Mouse (Mus musculus) embryo, embryonic 10.5 days (tissue): ENCODE measurements around the gene Perm1.

Experiments used
- DNase-seq: peaks from one replicate; pipeline ENCODE4 v3.0.0-alpha.2; 2015; ENCODE audit warnings: low spot score

Gene Perm1

GRCm38 (mm10) chr4:156249567-156249966 is 33.9 kb downstream of the Perm1 start:
- no peak for DNase-seq

DNA sequence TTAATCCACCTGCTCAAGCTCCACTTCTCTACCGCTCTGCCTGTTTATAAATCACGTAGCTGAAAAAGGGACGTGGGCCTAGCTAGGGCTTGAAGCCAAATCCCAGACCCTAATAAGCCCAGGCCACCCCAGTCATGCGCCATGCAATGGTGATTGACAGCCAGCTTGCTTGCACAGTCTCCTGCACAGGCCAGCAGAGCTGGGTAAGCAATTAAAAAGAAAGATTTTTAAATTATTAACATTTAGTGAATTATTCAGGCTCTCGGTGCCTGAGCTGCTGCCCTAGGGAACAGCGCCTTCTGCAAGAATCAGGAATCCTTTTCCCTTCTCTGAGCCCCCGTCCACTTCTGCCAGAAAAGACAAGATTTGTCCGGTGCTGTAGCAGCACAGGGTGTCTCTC is 35.4 kb downstream of the Perm1 start:
- no peak for DNase-seq

DNA sequence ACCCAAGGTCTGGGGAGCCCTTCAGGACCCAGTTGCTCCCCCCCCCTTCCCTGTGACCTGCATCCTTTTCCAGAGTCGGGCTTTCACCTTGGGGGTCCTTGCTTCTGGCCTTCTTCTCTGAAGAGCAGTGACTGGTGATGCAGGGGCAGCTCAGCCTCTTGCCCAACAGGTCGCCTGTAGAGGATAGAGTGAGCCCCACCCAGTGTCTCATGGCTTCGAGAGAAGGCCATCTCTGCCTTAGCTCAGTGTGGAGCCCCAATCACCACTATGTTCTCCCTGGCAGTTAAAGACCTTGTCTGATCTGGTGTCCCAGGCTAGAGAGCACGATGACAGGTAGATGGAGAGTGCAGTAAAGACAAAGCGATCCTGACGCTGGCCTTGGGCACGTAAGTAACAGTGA is 36.5 kb downstream of the Perm1 start:
- no peak for DNase-seq

- DNase-seq, result no peak
Observed at GRCm38 (mm10) chr4:156252619-156253018, 37.0 kb downstream of the Perm1 start.

- peak; percentile 20 for DNase-seq
Observed at GRCm38 (mm10) chr4:156253043-156253442, 37.4 kb downstream of the Perm1 start.

DNA sequence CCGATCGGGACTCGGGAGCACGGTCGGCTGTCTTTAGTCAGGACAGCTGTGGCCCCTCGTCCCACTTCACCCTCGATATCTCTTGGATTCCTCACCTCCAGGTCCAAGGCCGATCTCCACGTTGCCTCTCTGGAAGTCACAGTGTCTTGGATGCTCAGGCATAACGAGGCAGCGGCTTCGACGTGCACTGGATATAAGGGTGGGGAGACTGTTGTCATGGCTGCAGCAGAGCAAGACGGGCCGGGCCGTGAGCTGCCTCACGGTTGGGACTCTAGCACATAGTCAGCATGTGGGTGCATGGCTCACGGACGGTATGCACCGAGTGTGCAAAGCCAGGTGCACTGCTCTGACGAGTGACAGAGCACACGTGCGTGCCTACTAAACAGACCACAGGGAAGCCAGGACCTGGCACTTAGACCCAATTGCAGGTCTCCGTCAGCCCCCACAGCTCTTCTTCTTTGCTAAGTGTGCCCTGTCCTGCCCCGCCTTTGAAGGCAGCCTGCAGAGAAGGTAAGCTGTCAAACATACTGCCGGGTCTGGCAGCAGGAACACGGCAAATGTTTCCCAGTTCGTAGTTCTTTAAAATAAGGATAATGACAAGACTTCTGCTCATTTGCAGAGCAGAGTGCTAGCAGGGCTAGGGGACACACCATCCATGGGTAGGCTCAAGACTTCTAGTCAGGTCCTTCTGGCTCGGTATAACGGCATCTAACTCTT is 38.9 kb downstream of the Perm1 start:
- peak; percentile 40 for DNase-seq

- peak; percentile 29 for DNase-seq
Observed at GRCm38 (mm10) chr4:156255078-156255839, 39.6 kb downstream of the Perm1 start, which contains the start of gene Samd11. Gene Samd11, minus strand, starts transcription at chr4:156255657.
